Mouse (Mus musculus) lung, postnatal 0 days (tissue): ENCODE results near the gene Zbtb7a. TPM values are rescaled to one million over a fixed set of nuclear protein-coding genes. Genes with fewer than 3 reads are reported as not detected.

ENCODE experiments used
- ATAC-seq: fragments of 200-750 bp; cut with Nextera tagmentation; 2 replicates; pipeline ENCODE4 v1.8.0; 2017; ENCODE audit warnings: moderate library complexity
- DNase-seq: peaks from one replicate; pipeline ENCODE4 v3.0.0-alpha.2; 2016; ENCODE audit warnings: low spot score
- H3K27ac ChIP-seq: fragments of 300-500 bp; sonication (generic); 2 replicates; pipeline ENCODE4 v1.5.1; 2014; ENCODE audit warnings: antibody characterized with exemption, mild to moderate bottlenecking, low read length, mixed read lengths
- H3K27me3 ChIP-seq: fragments of 300-500 bp; sonication (generic); replicated peaks from 2 replicates; pipeline ENCODE4 v1.6.1; 2014; ENCODE audit warnings: low read length, mixed read lengths; ENCODE audit not compliant: insufficient read depth
- H3K36me3 ChIP-seq: fragments of 300-500 bp; sonication (generic); 2 replicates; pipeline ENCODE4 v1.6.1; 2014; ENCODE audit warnings: low read length, mixed read lengths; ENCODE audit not compliant: insufficient read depth
- H3K4me1 ChIP-seq: fragments of 300-500 bp; sonication (generic); 2 replicates; pipeline ENCODE4 v1.6.1; 2014; ENCODE audit warnings: antibody characterized with exemption, low read depth, low read length, mixed read lengths; ENCODE audit not compliant: insufficient read depth
- H3K4me2 ChIP-seq: fragments of 300-500 bp; sonication (generic); replicated peaks from 2 replicates; pipeline ENCODE4 v1.6.1; 2014; ENCODE audit warnings: low read depth, mild to moderate bottlenecking, low read length, moderate library complexity, mixed read lengths
- H3K4me3 ChIP-seq: fragments of 300-500 bp; sonication (generic); 2 replicates; pipeline ENCODE4 v1.5.1; 2014; ENCODE audit warnings: low read depth, low read length
- H3K9ac ChIP-seq: fragments of 300-500 bp; sonication (generic); replicated peaks from 2 replicates; pipeline ENCODE4 v1.6.1; 2014; ENCODE audit warnings: low read depth, mild to moderate bottlenecking
- H3K9me3 ChIP-seq: fragments of 300-500 bp; sonication (generic); 2 replicates; pipeline ENCODE4 v1.6.1; 2016; ENCODE audit warnings: low read length, mixed read lengths
- CTCF ChIP-seq: IDR thresholded peaks from 2 replicates; pipeline ENCODE4 v1.5.1; 2016; ENCODE audit warnings: antibody characterized with exemption, mild to moderate bottlenecking
- EP300 ChIP-seq: IDR thresholded peaks from 2 replicates; pipeline ENCODE4 v1.6.1; 2016; ENCODE audit warnings: antibody characterized with exemption, mild to moderate bottlenecking, control low read depth
- WGBS: fragments of 180-500 bp; shearing (Covaris S2); extraction: QIAGEN DNeasy Blood & Tissue Kit; methylation state at CpG from one replicate; pipeline ENCODE4 v1.1.7; 2014; 5-methylcytosine and 5-hydroxymethylcytosine counted together
- polyA plus RNA-seq: library from polyadenylated mRNA; unstranded; fragments of >200 nt; fragmentation: Nextera tagmentation; extraction: Ambion mirVana; gene quantifications from 2 replicates; pipeline ENCODE4 v1.2.1, GENCODE M21; 2015

Zbtb7a gene
- polyA plus RNA-seq, 1 experiment from 2014 or later, result 58.2 TPM

- peak overlapping the region; percentile 34; the same call in 1 of the 2 replicates for H3K9ac ChIP-seq
- WGBS, result 79% methylated on average over 7 of the region's 7 CpGs
- ATAC-seq, result no peak
Measured at GRCm38 (mm10) chr10:81141455-81142210, 6.6 kb downstream of the Zbtb7a start.

GRCm38 (mm10) chr10:81142551-81142981 lies 7.5 kb downstream of the Zbtb7a start:
- TF ChIP-seq EP300 (no peak), CTCF (no peak)
- Histone ChIP-seq H3K4me1 (peaks cover 44% of the 10 kb centered on the region), H3K27ac (peak overlapping the region; percentile 59), H3K27me3 (no peaks in the 10 kb centered on the region), H3K9me3 (no peaks in the 10 kb centered on the region), H3K9ac (no peak overlapping the region), H3K4me3 (no peak overlapping the region), H3K4me2 (peak overlapping the region; percentile 17), H3K36me3 (peaks cover 25% of the 10 kb centered on the region)
- DNase-seq (no peak), ATAC-seq (no peak)
- 75% methylated on average over 5 of the region's 5 CpGs for WGBS

More at GRCm38 (mm10) chr10:81141455-81142210, 6.6 kb downstream of the Zbtb7a start:
- Histone ChIP-seq H3K36me3 (peaks cover 18% of the 10 kb centered on the region), H3K4me2 (peak overlapping the region; percentile 68), H3K4me1 (peaks cover 44% of the 10 kb centered on the region), H3K27ac (0 out of 2 replicates have a peak overlapping the region, but pooled peaks have one; percentile 38), H3K27me3 (no peaks in the 10 kb centered on the region), H3K9me3 (no peaks in the 10 kb centered on the region), H3K4me3 (no peak overlapping the region)
- no peak for DNase-seq
- no peak for TF ChIP-seq CTCF
- no peak for TF ChIP-seq EP300

GRCm38 (mm10) chr10:81143157-81143633 lies 8.2 kb downstream of the Zbtb7a start:
- WGBS, result 83% methylated on average over 7 of the region's 7 CpGs
- H3K27me3 ChIP-seq, result no peaks in the 10 kb centered on the region
- peak overlapping the region; percentile 59; the same call in 1 of the 2 replicates for H3K27ac ChIP-seq
- TF ChIP-seq EP300 (no peak), CTCF (0 out of 2 replicates have a peak, but pooled peaks have one; percentile 29)
- H3K36me3 ChIP-seq, result peaks cover 31% of the 10 kb centered on the region
- no peak overlapping the region for H3K4me2 ChIP-seq
- DNase-seq, result peak; percentile 52
- H3K9ac ChIP-seq, result no peak overlapping the region
- H3K4me3 ChIP-seq, result no peak overlapping the region
- ATAC-seq, result peak; percentile 25
- H3K4me1 ChIP-seq, result peaks cover 44% of the 10 kb centered on the region
- H3K9me3 ChIP-seq, result no peaks in the 10 kb centered on the region

- Histone ChIP-seq H3K9ac (no peak overlapping the region), H3K27me3 (no peaks in the 10 kb centered on the region), H3K4me1 (peaks cover 38% of the 10 kb centered on the region), H3K4me2 (no peak overlapping the region), H3K4me3 (no peak overlapping the region), H3K9me3 (no peaks in the 10 kb centered on the region), H3K27ac (no peak overlapping the region), H3K36me3 (peaks cover 38% of the 10 kb centered on the region)
- WGBS, result 95% methylated on average over 50 of the region's 52 CpGs
- no peak for DNase-seq
- TF ChIP-seq CTCF (no peak), EP300 (no peak)
- no peak for ATAC-seq
Measured at GRCm38 (mm10) chr10:81143845-81144437, 8.9 kb downstream of the Zbtb7a start.

GRCm38 (mm10) chr10:81144667-81145066 lies 9.6 kb downstream of the Zbtb7a start:
- Histone ChIP-seq H3K9me3 (no peaks in the 10 kb centered on the region), H3K27ac (no peak overlapping the region), H3K4me3 (no peak overlapping the region), H3K36me3 (peaks cover 43% of the 10 kb centered on the region), H3K9ac (no peak overlapping the region), H3K4me2 (no peak overlapping the region), H3K4me1 (peaks cover 32% of the 10 kb centered on the region), H3K27me3 (no peaks in the 10 kb centered on the region)
- ATAC-seq, result no peak
- TF ChIP-seq CTCF, result no peak
- no peak for TF ChIP-seq EP300
- 84% methylated on average over 27 of the region's 27 CpGs for WGBS
- DNase-seq, result no peak

GRCm38 (mm10) chr10:81145307-81145706 lies 10.3 kb downstream of the Zbtb7a start:
- Histone ChIP-seq H3K4me3 (no peak overlapping the region), H3K4me1 (peaks cover 26% of the 10 kb centered on the region), H3K36me3 (peaks cover 44% of the 10 kb centered on the region), H3K4me2 (no peak overlapping the region), H3K9me3 (no peaks in the 10 kb centered on the region), H3K9ac (no peak overlapping the region), H3K27me3 (no peaks in the 10 kb centered on the region), H3K27ac (no peak overlapping the region)
- no peak for TF ChIP-seq EP300
- TF ChIP-seq CTCF, result no peak
- WGBS, result 95% methylated on average over 6 of the region's 6 CpGs
- ATAC-seq (no peak), DNase-seq (no peak)
